Mouse (Mus musculus) thymus, postnatal 0 days (tissue): ENCODE data around the gene Ccnl1. TPM values are rescaled to one million over a fixed set of nuclear protein-coding genes. Genes with fewer than 3 reads are reported as not detected.

Experiments
- DNase-seq: peaks from one replicate; pipeline ENCODE4 v3.0.0-alpha.2; 2015; ENCODE audit warnings: low spot score
- polyA plus RNA-seq: library from polyadenylated mRNA; unstranded; fragments of >200 nt; fragmentation: Nextera tagmentation; extraction: Ambion mirVana; gene quantifications from 2 replicates; pipeline ENCODE4 v1.2.1, GENCODE M21; 2015

The Ccnl1 gene
- 153 and 155 TPM in 2 replicates for polyA plus RNA-seq

GRCm38 (mm10) chr3:65958102-65958839, at the start of gene Ccnl1:
TSS of gene Ccnl1 (minus strand) at chr3:65958249.
- peak; percentile 96 for DNase-seq

DNA sequence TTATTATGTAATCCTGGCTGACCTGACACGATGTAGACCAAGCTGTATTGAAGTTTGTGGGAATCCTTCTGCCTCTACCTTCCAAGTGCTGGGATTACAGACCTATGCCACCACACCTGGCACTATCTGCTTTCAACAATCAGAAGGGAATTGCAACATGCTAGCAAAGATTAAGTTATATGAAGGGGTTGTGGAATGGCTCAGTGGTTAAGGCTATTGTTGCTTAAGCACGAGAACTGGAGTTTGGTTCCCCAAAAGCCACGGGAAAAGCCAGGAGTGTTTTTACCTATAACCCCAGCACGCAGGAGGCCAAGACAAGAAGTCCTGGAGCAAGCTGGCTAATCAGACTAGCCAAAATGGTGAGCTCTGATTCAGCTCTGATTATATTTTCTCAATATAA, 46.9 kb upstream of the Ccnl1 start:
- DNase-seq, result no peak

- DNase-seq, result no peak
These were observed 46.3 kb upstream of the Ccnl1 start for GRCm38 (mm10) chr3:66004220-66004951.

- DNase-seq, result no peak
These were observed 42.4 kb upstream of the Ccnl1 start for GRCm38 (mm10) chr3:66000400-66000799.

GRCm38 (mm10) chr3:65997360-65998008, 39.4 kb upstream of the Ccnl1 start:
- DNase-seq, result peak; percentile 16

- no peak for DNase-seq
These were observed 34.6 kb upstream of the Ccnl1 start for GRCm38 (mm10) chr3:65992395-65993340.

- peak; percentile 64 for DNase-seq
These were observed 33.1 kb upstream of the Ccnl1 start for GRCm38 (mm10) chr3:65990957-65991646.

DNA sequence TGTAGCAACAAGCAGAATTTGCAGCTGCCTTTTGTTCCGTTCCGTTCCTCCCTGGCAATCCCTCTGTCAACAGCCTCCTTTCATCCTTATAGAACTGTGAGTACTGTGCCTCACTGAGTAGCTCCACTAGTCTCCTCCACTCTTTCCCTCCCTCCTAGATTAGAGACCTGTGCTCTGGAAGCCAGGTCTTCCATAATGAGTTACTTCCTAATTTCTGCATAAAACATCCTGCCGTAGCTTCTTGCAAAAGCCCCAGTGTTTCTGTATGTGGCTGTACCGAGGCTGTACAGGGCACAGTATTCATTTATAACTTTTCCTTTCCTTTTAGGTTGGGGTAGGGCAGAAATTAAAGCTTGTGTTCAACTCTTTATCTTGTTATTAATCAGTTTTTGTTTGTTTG, 32.5 kb upstream of the Ccnl1 start:
- DNase-seq, result no peak

DNA sequence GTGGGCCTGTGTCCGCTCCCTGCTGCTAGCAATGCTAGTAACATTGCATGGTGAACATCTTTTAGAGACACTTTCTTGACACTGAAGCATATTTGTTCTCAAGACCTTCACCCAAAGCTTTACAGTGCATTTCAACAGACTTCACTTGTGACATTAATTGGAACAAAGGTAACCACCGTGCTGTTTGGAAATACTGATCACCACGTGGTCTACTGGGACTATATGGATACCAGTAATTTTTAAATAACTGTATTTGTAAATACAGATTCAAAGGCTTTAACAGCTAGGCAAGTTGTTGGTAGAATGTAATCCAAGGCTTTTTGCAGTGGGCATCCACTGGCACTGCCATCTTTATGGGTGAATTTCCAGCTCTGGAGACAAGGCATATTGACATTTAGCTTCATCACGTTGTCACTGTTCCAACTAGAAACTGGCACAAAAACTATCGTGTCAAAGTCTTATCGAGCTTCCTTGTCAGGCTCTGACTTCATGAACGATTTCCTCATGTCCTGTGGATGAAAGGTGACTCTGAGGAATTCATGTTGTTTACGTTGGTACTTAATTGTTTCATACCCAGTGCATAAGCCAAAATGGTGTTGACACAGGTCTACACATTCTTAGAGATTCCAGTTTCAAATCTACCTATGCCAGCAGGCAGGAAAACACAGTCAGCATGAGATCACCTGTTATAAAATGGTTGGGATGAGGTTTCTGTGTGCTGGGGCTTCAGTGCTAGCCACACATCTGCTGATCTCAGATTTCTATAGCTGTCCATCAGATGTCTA, 30.9 kb upstream of the Ccnl1 start:
- DNase-seq, result no peak

GRCm38 (mm10) chr3:65976296-65976695, 18.2 kb upstream of the Ccnl1 start:
- DNase-seq, result no peak

- DNase-seq, result peak; percentile 56
These were observed 17.3 kb upstream of the Ccnl1 start for GRCm38 (mm10) chr3:65975317-65975716.

- peak; percentile 95 for DNase-seq
These were observed 16.4 kb upstream of the Ccnl1 start for GRCm38 (mm10) chr3:65974232-65975058.

- DNase-seq, result no peak
These were observed 15.6 kb upstream of the Ccnl1 start for GRCm38 (mm10) chr3:65973501-65974231.

DNA sequence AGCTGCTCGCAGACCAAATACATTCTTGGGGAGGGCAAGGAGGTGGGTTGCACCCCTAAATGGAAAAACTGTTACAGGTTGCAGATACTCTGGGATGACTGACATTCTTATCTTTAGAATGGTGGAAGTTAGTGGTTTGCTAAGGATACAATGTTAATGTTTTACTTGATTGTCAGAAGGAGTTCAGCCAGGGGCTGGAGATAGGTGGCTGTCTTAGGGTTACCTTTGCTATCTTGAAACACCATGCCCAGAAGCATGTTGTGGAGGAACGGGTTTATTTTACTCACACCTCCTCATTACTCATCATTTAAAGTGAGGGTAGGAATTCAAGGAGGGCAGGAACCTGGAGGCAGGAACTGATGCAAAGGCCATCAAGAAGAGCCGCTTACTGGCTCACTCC, 11.1 kb upstream of the Ccnl1 start:
- DNase-seq, result no peak

DNA sequence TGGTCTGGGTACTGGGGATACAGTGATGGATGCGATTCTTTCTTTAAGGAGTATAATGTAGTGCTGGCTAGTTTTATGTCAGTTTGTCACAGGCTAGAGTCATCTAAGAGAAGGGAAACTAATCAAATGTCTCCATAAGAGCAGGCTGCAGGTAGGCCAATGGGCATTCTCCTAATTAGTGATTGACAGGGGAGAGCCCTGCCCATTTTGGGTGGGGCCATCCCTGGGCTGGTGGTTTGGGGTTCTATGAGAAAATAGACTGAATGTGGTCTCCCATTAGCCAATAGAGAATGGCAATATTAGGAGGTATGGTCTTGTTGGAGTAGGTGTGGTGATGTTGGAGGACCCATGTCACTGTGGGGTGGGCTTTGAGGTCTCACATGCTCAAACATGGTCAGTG, 8.3 kb upstream of the Ccnl1 start:
- no peak for DNase-seq

GRCm38 (mm10) chr3:65962270-65962930, 4.4 kb upstream of the Ccnl1 start:
- no peak for DNase-seq

- DNase-seq, result no peak
These were observed 2.4 kb upstream of the Ccnl1 start for GRCm38 (mm10) chr3:65960291-65960945.
